In the genomic region with DNA sequence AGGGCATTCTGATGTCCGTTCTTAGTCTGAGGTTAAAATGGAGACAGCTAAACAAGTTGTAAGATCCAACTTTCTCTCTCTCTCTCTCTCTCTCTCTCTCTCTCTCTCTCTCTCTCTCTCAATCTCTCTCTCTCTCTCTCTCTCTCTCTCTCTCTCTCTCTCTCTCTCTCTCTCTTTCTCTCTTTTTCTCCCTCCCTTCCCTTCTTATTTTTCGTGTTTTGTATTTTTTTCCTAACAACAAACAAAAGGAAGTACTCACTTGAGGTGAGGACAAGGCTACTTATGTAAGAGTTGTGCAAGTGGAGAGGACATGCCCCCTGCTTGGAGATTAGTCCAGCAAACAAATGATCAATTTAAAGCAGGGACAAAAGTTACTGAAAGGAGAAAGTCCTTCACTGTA, we compare ENCODE assay signal across 21 mouse cellular contexts. TPM values are rescaled to one million over a fixed set of nuclear protein-coding genes. Genes with fewer than 3 reads are reported as not detected.
DNase-seq lines count a peak whose midpoint lies in the region; ATAC-seq and TF ChIP-seq lines count a peak whose summit lies in the region.
"Had no signal": no experiment of that assay in that cellular context is flagged by ENCODE, and none has a peak within 500 bp of the region (broad histone marks: within the 10 kb centered on the region; RNA-seq: fewer than 3 reads in every experiment).

A gene (minus strand): TSS at position 101 of the 400 bp plus-strand sequence.

- no peaks in the 10 kb centered on the region for H3K27me3 ChIP-seq in heart, embryonic 13.5 days (replicated peaks)
- H3K27me3 ChIP-seq in embryonic facial prominence, embryonic 14.5 days (replicated peaks; ENCODE audit: control insufficient read depth, insufficient read depth, low read length): no peaks in the 10 kb centered on the region
- H3K27me3 ChIP-seq: CH12.LX; forebrain, embryonic 12.5 days; hindbrain, embryonic 15.5 days had no signal

- H3K27ac ChIP-seq in heart, embryonic 13.5 days (replicated peaks): no peak within 1 kb of the TSS
- no peak within 1 kb of the TSS for H3K27ac ChIP-seq in left cerebral cortex, adult 2 months
- no peak within 1 kb of the TSS for H3K27ac ChIP-seq in embryonic facial prominence, embryonic 14.5 days (replicated peaks; ENCODE audit: low read depth, low read length)
- H3K27ac ChIP-seq: forebrain, embryonic 12.5 days; hindbrain, embryonic 10.5 days; hindbrain, embryonic 15.5 days had no signal

- H3K9me3 ChIP-seq in heart, embryonic 13.5 days: no peaks in the 10 kb centered on the region
- H3K9me3 ChIP-seq in embryonic facial prominence, embryonic 14.5 days (ENCODE audit: control insufficient read depth, low read length): no peaks in the 10 kb centered on the region
- H3K9me3 ChIP-seq: forebrain, embryonic 12.5 days; hindbrain, embryonic 10.5 days; hindbrain, embryonic 15.5 days had no signal

- no peaks in the 10 kb centered on the region for H3K36me3 ChIP-seq in heart, embryonic 13.5 days
- no peaks in the 10 kb centered on the region for H3K36me3 ChIP-seq in embryonic facial prominence, embryonic 14.5 days (ENCODE audit: control insufficient read depth, insufficient read depth, low read length)
- H3K36me3 ChIP-seq: forebrain, embryonic 12.5 days; hindbrain, embryonic 10.5 days; hindbrain, embryonic 15.5 days had no signal

- H3K4me1 ChIP-seq in heart, embryonic 13.5 days: no peaks in the 10 kb centered on the region
- no peaks in the 10 kb centered on the region for H3K4me1 ChIP-seq in embryonic facial prominence, embryonic 14.5 days (ENCODE audit: control insufficient read depth, insufficient read depth, low read length)
- H3K4me1 ChIP-seq: forebrain, embryonic 12.5 days; hindbrain, embryonic 10.5 days; hindbrain, embryonic 15.5 days had no signal

- H3K9ac ChIP-seq in heart, embryonic 13.5 days: no peak within 1 kb of the TSS
- H3K9ac ChIP-seq in embryonic facial prominence, embryonic 14.5 days (ENCODE audit: low read depth, low read length): no peak within 1 kb of the TSS
- H3K9ac ChIP-seq: forebrain, embryonic 12.5 days; hindbrain, embryonic 15.5 days had no signal

- ATAC-seq in heart, embryonic 13.5 days (ENCODE audit: extremely low read depth, insufficient number of reproducible peaks, low FRiP score, low TSS enrichment): no peak
- no peak for ATAC-seq in embryonic facial prominence, embryonic 14.5 days (ENCODE audit: low read depth)
- ATAC-seq: forebrain, embryonic 16.5 days; inflammation-experienced regulatory T-cells, adult 6 months; intestine, postnatal 0 days had no signal

- peak within 1 kb of the TSS; percentile 27 for H3K4me2 ChIP-seq in heart, embryonic 13.5 days
- H3K4me2 ChIP-seq in embryonic facial prominence, embryonic 14.5 days (ENCODE audit: low read depth, low read length): peak within 1 kb of the TSS; percentile 23; the same call in 1 of the 2 replicates
- H3K4me2 ChIP-seq: forebrain, embryonic 12.5 days; hindbrain, embryonic 15.5 days had no signal

- DNase-seq in heart, adult 11 months: no peak
- DNase-seq in left cerebral cortex, adult 2 months (ENCODE audit: extremely low spot score in 1 of 2, low spot score in 2 of 2): no peak
- DNase-seq in left cerebral cortex, postnatal 14 days (ENCODE audit: low spot score in 2 of 2): no peak
- peak; percentile 20 for DNase-seq in Muller cell, postnatal 12 days (ENCODE audit: inconsistent ontology term)
- no peak for DNase-seq in embryonic facial prominence, embryonic 14.5 days (ENCODE audit: low spot score)
- no peak for DNase-seq in testis, postnatal 14 days (ENCODE audit: low spot score)
- DNase-seq: adrenal gland, adult 8-10 months; adrenal gland, postnatal 36 days; cerebellum, adult 11 months; cerebellum, adult 9-10 months; cerebellum, postnatal 25 days; gastrocnemius, postnatal 25 days had no signal

- 42% methylated on average over 2 of the region's 2 CpGs for WGBS in heart, embryonic 13.5 days
- 21% methylated on average over 2 of the region's 2 CpGs for WGBS in embryonic facial prominence, embryonic 14.5 days

- H3K4me3 ChIP-seq in heart, embryonic 13.5 days: no peak within 1 kb of the TSS
- H3K4me3 ChIP-seq in left cerebral cortex, adult 2 months: peak within 1 kb of the TSS; percentile 19; the same call in 1 of the 2 replicates
- peak within 1 kb of the TSS; percentile 11; the same call in 1 of the 2 replicates for H3K4me3 ChIP-seq in embryonic facial prominence, embryonic 14.5 days (ENCODE audit: low read depth, low read length)
- H3K4me3 ChIP-seq: forebrain, embryonic 12.5 days; hindbrain, embryonic 10.5 days; hindbrain, embryonic 15.5 days had no signal

- intact Hi-C loops in left cerebral cortex, adult 2 months (cut with DNase I): no loop called here
- intact Hi-C loops in left cerebral cortex, postnatal 14 days (cut with DNase I): no loop called here

- TF ChIP-seq CTCF in left cerebral cortex, adult 2 months (IDR thresholded peaks at IDR 0.05): no peak

RNA-seq across cellular contexts. Expression of the gene that starts here (rescaled TPM):
- 0.18 and 0.23 TPM in 2 replicates for polyA plus RNA-seq in heart, embryonic 13.5 days (2015; fragmentation: Nextera tagmentation; extraction: Ambion mirVana)
- 1 to 10 TPM; 7.3 to 8.8 TPM for total RNA-seq in left cerebral cortex, adult 2 months (2021)
- 1 to 10 TPM; 1.2 to 1.3 TPM for total RNA-seq in left cerebral cortex, postnatal 14 days (2021)
- polyA plus RNA-seq in embryonic facial prominence, embryonic 14.5 days (2014; fragmentation: Nextera tagmentation; extraction: Ambion mirVana): 1.7 and 2.2 TPM in 2 replicates
- total RNA-seq: CH12.LX; granulocyte monocyte progenitor cell, adult 5-6 weeks had no signal
- polyA plus RNA-seq: inflammation-experienced regulatory T-cells, adult 6 months had no signal
